Mouse (Mus musculus) frontal cortex, postnatal 10 days (tissue): ENCODE results near the gene Lpar3.
A peak's percentile ranks its signal among the peaks of the same experiment; 100 is the strongest.

Source experiments
- DNase-seq, 2 experiments: peaks; one replicate each; pipeline ENCODE4 v3.0.0; 2022; ENCODE audit warnings: low spot score in 2 of 2, mixed read lengths in 1 of 2

The Lpar3 gene

GRCm38 (mm10) chr3:146309586-146309985 lies 88.8 kb downstream of the Lpar3 start:
- no peak for DNase-seq

- no peak for DNase-seq
Measured at GRCm38 (mm10) chr3:146311121-146311538, 90.4 kb downstream of the Lpar3 start.

- peak in 1 of 2 experiments; percentile 2 for DNase-seq
Measured at GRCm38 (mm10) chr3:146315414-146315813, 94.7 kb downstream of the Lpar3 start.

GRCm38 (mm10) chr3:146316293-146316692 lies 95.5 kb downstream of the Lpar3 start:
- DNase-seq, result peak in 1 of 2 experiments; percentile 2

GRCm38 (mm10) chr3:146317366-146317765 lies 96.6 kb downstream of the Lpar3 start:
- DNase-seq, result peak in 1 of 2 experiments; percentile 3

GRCm38 (mm10) chr3:146317911-146318310 lies 97.1 kb downstream of the Lpar3 start:
- DNase-seq, result peak in 1 of 2 experiments; percentile 3

- DNase-seq, result no peak
Measured at GRCm38 (mm10) chr3:146318520-146318938, 97.8 kb downstream of the Lpar3 start.

- DNase-seq, result no peak
Measured at GRCm38 (mm10) chr3:146318987-146319386, 98.2 kb downstream of the Lpar3 start.

- DNase-seq, result no peak
Measured at GRCm38 (mm10) chr3:146319503-146319902, 98.7 kb downstream of the Lpar3 start.

GRCm38 (mm10) chr3:146324949-146325348 lies 104.2 kb downstream of the Lpar3 start:
- no peak for DNase-seq

- DNase-seq, result no peak
Measured at GRCm38 (mm10) chr3:146326743-146327536, 106.2 kb downstream of the Lpar3 start.

- DNase-seq, result peak; percentile 79 to 80
Measured at GRCm38 (mm10) chr3:146327537-146328255, 106.9 kb downstream of the Lpar3 start.

GRCm38 (mm10) chr3:146328749-146329148 lies 108.0 kb downstream of the Lpar3 start:
- no peak for DNase-seq

- no peak for DNase-seq
Measured at GRCm38 (mm10) chr3:146331819-146332218, 111.1 kb downstream of the Lpar3 start.

- no peak for DNase-seq
Measured at GRCm38 (mm10) chr3:146333270-146333669, 112.5 kb downstream of the Lpar3 start.

- DNase-seq, result no peak
Measured at GRCm38 (mm10) chr3:146334070-146334469, 113.3 kb downstream of the Lpar3 start.
